Comparison of ENCODE assay signal across 8 mouse cellular contexts in genomic region chr10:80774549-80774948, GRCm38 (mm10). TPM values are rescaled to one million over a fixed set of nuclear protein-coding genes. Genes with fewer than 3 reads are reported as not detected.
A peak's percentile ranks its signal among the peaks of the same experiment; 100 is the strongest.
DNase-seq lines count a peak whose midpoint lies in the region.

No protein-coding gene starts in this region.

- DNase-seq in adrenal gland, adult 18-20 months (ENCODE audit: low spot score in 2 of 2), result peak; percentile 76 to 79
- DNase-seq in embryo, embryonic 10 days (ENCODE audit: low spot score), result peak; percentile 80
- peak; percentile 77 for DNase-seq in gastrocnemius, postnatal 14 days
- peak; percentile 81 for DNase-seq in induced T-regulatory cell, adult 2 months (ENCODE audit: low read depth)
- DNase-seq in left cerebral cortex, postnatal 10 days (ENCODE audit: extremely low spot score in 1 of 2, low spot score in 2 of 2), result peak; percentile 85 to 92
- peak; percentile 92 to 95 for DNase-seq in right cerebral cortex, postnatal 10 days (ENCODE audit: low spot score in 2 of 2)
- peak; percentile 71 for DNase-seq in urinary bladder, postnatal 25 days (ENCODE audit: low spot score)

- peak overlapping the region; percentile 74 for H3K4me3 ChIP-seq in megakaryocyte, embryonic 14.5 days (replicated peaks)

- peaks cover 100% of the 10 kb centered on the region for H3K36me3 ChIP-seq in megakaryocyte, embryonic 14.5 days (replicated peaks; ENCODE audit: low read length)

- H3K9me3 ChIP-seq in megakaryocyte, embryonic 14.5 days, result no peaks in the 10 kb centered on the region

- no peaks in the 10 kb centered on the region for H3K27me3 ChIP-seq in megakaryocyte, embryonic 14.5 days (replicated peaks)

- intact Hi-C loops in gastrocnemius, postnatal 14 days (cut with DNase I; ENCODE audit: low total_unique reads), result no loop called here
- intact Hi-C loops in left cerebral cortex, postnatal 10 days (cut with DNase I), result no loop called here

- peaks cover 98% of the 10 kb centered on the region for H3K4me1 ChIP-seq in megakaryocyte, embryonic 14.5 days

RNA-seq across cellular contexts. Expression of gene Dot1l, which starts 19.5 kb away (rescaled TPM):
- total RNA-seq in adrenal gland, adult 18-20 months (2021), result 10 to 100 TPM; 61.0 to 66.4 TPM
- total RNA-seq in gastrocnemius, postnatal 14 days (2021), result 10 to 100 TPM; 25.5 to 26.1 TPM
- total RNA-seq in left cerebral cortex, postnatal 10 days (2021), result 10 to 100 TPM; 59.1 to 60.1 TPM
- polyA plus RNA-seq in megakaryocyte, embryonic 14.5 days (2012; ENCODE audit: insufficient read depth, low replicate concordance), result 35.3 and 88.7 TPM in 2 replicates

RNA-seq across cellular contexts. Expression of gene Sf3a2, which starts 23.4 kb away (rescaled TPM):
- 10 to 100 TPM; 47.8 to 50.5 TPM for total RNA-seq in adrenal gland, adult 18-20 months (2021)
- 10 to 100 TPM; 23.6 to 30.0 TPM for total RNA-seq in gastrocnemius, postnatal 14 days (2021)
- 10 to 100 TPM; 39.7 to 43.1 TPM for total RNA-seq in left cerebral cortex, postnatal 10 days (2021)
- polyA plus RNA-seq in megakaryocyte, embryonic 14.5 days (2012; ENCODE audit: insufficient read depth, low replicate concordance), result 413 and 1,110 TPM in 2 replicates

RNA-seq across cellular contexts. Expression of gene Plekhj1, which starts 23.9 kb away (rescaled TPM):
- 10 to 100 TPM; 69.0 to 87.2 TPM for total RNA-seq in adrenal gland, adult 18-20 months (2021)
- total RNA-seq in gastrocnemius, postnatal 14 days (2021), result 10 to 100 TPM; 21.4 to 23.1 TPM
- total RNA-seq in left cerebral cortex, postnatal 10 days (2021), result 10 to 100 TPM; 57.0 to 62.1 TPM
- polyA plus RNA-seq in megakaryocyte, embryonic 14.5 days (2012; ENCODE audit: insufficient read depth, low replicate concordance), result 184 and 251 TPM in 2 replicates

RNA-seq across cellular contexts. Expression of gene Amh, which starts 30.5 kb away (rescaled TPM):
- total RNA-seq in adrenal gland, adult 18-20 months (2021), result 1 to 10 TPM in 1 of 2 experiments, under 1 TPM in 1; 0.83 to 1.5 TPM
- total RNA-seq in gastrocnemius, postnatal 14 days (2021), result under 1 TPM in 1 of 2 experiments, not detected in 1; 0.25 TPM
- 1 to 10 TPM; 1.7 to 2.0 TPM for total RNA-seq in left cerebral cortex, postnatal 10 days (2021)
- polyA plus RNA-seq in megakaryocyte, embryonic 14.5 days (2012; ENCODE audit: insufficient read depth, low replicate concordance), result 1.1 and 5.5 TPM in 2 replicates

RNA-seq across cellular contexts. Expression of gene Ap3d1, which starts 32.5 kb away (rescaled TPM):
- total RNA-seq in adrenal gland, adult 18-20 months (2021), result 100 to 1,000 TPM in 1 of 2 experiments, 10 to 100 TPM in 1; 97.1 to 104 TPM
- total RNA-seq in gastrocnemius, postnatal 14 days (2021), result 10 to 100 TPM; 23.7 to 25.2 TPM
- 100 to 1,000 TPM; 146 to 151 TPM for total RNA-seq in left cerebral cortex, postnatal 10 days (2021)
- polyA plus RNA-seq in megakaryocyte, embryonic 14.5 days (2012; ENCODE audit: insufficient read depth, low replicate concordance), result 10.9 and 24.8 TPM in 2 replicates

Comparison
In these comparisons a context has a peak if more than half of its experiments do, and no peak if none do; other contexts are left out.
1. Peak in every context shown above with its lines: DNase-seq and H3K4me3 ChIP-seq.